Mouse (Mus musculus) bone marrow, adult 2 months (tissue): ENCODE measurements around the gene Arhgef28.

ENCODE experiments used
- CTCF ChIP-seq: fragments of 200-500 bp; IDR thresholded peaks from 2 replicates; pipeline ENCODE4 v1.5.1; 2011; ENCODE audit warnings: low read length, control low read depth; ENCODE audit not compliant: control insufficient read depth, insufficient read depth
- POLR2A ChIP-seq: fragments of 200-500 bp; IDR thresholded peaks from 2 replicates; pipeline ENCODE4 v1.6.1; 2011; ENCODE audit warnings: low read depth, mild to moderate bottlenecking, control low read depth, low read length, borderline replicate concordance; ENCODE audit not compliant: control insufficient read depth

DNA sequence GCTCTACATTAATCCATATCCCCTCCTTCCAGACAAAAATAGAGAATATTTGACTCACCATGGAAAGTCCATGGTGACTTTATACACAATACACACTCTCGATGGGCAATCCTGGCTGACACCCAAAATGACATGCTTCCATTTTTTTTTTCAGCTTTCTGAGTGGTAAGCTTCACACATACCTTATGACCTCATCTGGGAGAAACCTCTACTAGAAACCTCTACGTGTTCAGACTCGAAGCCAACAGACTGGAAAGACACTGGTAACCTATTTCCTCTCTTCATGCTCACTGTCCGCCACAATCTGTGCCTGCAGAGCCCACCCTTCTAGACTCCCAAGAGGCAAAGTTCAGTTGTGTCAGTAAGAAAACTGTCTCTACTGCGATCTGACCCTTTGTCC, 84.2 kb downstream of the Arhgef28 start:
- TF ChIP-seq CTCF, result no peak
- no peak for TF ChIP-seq POLR2A
